Comparison of ENCODE assay signal across 17 mouse cellular contexts in the genomic region with DNA sequence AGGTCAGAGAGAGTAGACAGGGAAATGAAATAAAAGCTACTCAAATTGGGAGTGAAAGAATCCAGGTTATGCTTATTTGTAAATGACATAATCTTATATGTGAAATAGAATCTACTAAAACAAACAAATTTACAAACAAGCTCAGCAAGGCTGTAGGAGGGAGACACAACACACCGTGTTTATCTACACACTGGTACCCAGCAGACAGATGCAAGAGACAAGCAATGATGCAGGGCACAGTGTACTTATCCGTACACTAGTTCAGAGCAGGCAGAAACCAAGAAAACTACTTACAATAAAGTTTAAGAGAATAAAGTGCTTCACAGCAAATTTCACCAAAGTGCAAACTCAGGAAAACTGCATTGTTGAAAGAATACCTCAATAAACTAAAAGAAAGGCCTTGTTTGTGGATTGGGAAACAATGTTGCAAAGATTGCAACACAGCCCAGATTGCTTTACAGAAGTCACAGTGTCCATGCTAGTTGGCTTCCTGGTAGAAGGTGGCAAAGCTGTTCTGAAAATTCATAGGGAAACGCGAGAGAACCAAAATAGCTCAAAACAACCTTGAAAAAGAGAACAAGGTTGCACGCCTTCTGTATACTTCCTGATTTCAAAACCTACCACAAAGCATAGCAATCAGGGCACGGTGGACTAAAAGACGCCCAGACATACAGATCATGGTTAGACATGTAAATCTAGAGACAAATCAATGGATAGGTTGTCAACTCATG. TPM values are rescaled to one million over a fixed set of nuclear protein-coding genes. Genes with fewer than 3 reads are reported as not detected.
A peak's percentile ranks its signal among the peaks of the same experiment; 100 is the strongest.
DNase-seq lines count a peak whose midpoint lies in the region; ATAC-seq and TF ChIP-seq lines count a peak whose summit lies in the region.
"Had no signal": no experiment of that assay in that cellular context is flagged by ENCODE, and none has a peak within 500 bp of the region (broad histone marks: within the 10 kb centered on the region; RNA-seq: fewer than 3 reads in every experiment).

No protein-coding gene starts in this region.

- WGBS in liver, adult 2 months = 24% methylated on average over 7 of the region's 7 CpGs
- 56% methylated on average over 7 of the region's 7 CpGs for WGBS in liver, embryonic 11.5 days

- no peak for ATAC-seq in liver, embryonic 11.5 days (replicated peaks; ENCODE audit: low FRiP score)
- ATAC-seq: CD4-positive, CD25-positive, alpha-beta regulatory T cell, adult 4 months; intestine, postnatal 0 days had no signal

- TF ChIP-seq POLR2A in liver, adult 2 months (IDR thresholded peaks at IDR 0.05; ENCODE audit: extremely low read depth, insufficient read depth, low read length) = no peak

- DNase-seq in liver, adult 2 months (ENCODE audit: extremely low read depth, low read depth, low spot score) = peak; percentile 86
- DNase-seq in liver, embryonic 11.5 days (ENCODE audit: low spot score) = no peak
- peak; percentile 84 for DNase-seq in 416B (ENCODE audit: low read depth)
- DNase-seq in adipocyte (ENCODE audit: low spot score) = peak; percentile 64
- no peak for DNase-seq in left cerebral cortex, postnatal 25 days (ENCODE audit: low spot score in 2 of 2)
- DNase-seq in thymus, postnatal 10 days (ENCODE audit: low spot score in 2 of 2) = no peak
- DNase-seq: cerebellum, adult 11 months; cerebellum, postnatal 36 days; thymus, postnatal 36 days had no signal

- H3K4me2 ChIP-seq in liver, embryonic 11.5 days = no peak overlapping the region
- H3K4me2 ChIP-seq: embryonic facial prominence, embryonic 12.5 days; heart, embryonic 15.5 days; hindbrain, embryonic 12.5 days; limb, embryonic 12.5 days had no signal

- intact Hi-C loops in left cerebral cortex, postnatal 25 days (cut with DNase I) = no loop called here

- H3K4me3 ChIP-seq in liver, adult 2 months (ENCODE audit: insufficient read depth, low read depth, low read length) = no peak overlapping the region
- H3K4me3 ChIP-seq in liver, embryonic 11.5 days (ENCODE audit: low read depth, low read length) = no peak overlapping the region
- peak overlapping the region; percentile 70 for H3K4me3 ChIP-seq in megakaryocyte, embryonic 14.5 days (replicated peaks)
- H3K4me3 ChIP-seq: embryonic facial prominence, embryonic 12.5 days; heart, embryonic 15.5 days; hindbrain, embryonic 12.5 days; limb, embryonic 12.5 days; myocyte had no signal

- TF ChIP-seq CTCF in liver, adult 2 months (IDR thresholded peaks at IDR 0.05; ENCODE audit: low read depth, low read length) = no peak

- peak overlapping the region; percentile 48 for H3K27ac ChIP-seq in liver, adult 2 months (replicated peaks; ENCODE audit: insufficient read depth, low read depth, low read length)
- no peak overlapping the region for H3K27ac ChIP-seq in liver, embryonic 11.5 days (ENCODE audit: low read depth, low read length)
- H3K27ac ChIP-seq: embryonic facial prominence, embryonic 12.5 days; heart, embryonic 15.5 days; hindbrain, embryonic 12.5 days; limb, embryonic 12.5 days had no signal

- no peaks in the 10 kb centered on the region for H3K79me2 ChIP-seq in liver, adult 2 months (ENCODE audit: control insufficient read depth, insufficient read depth, low read length)

- H3K27me3 ChIP-seq in liver, adult 2 months (ENCODE audit: control insufficient read depth, insufficient read depth, low read length) = no peaks in the 10 kb centered on the region
- H3K27me3 ChIP-seq in liver, embryonic 11.5 days (replicated peaks; ENCODE audit: control insufficient read depth, insufficient read depth, low read length) = no peaks in the 10 kb centered on the region
- no peaks in the 10 kb centered on the region for H3K27me3 ChIP-seq in megakaryocyte, embryonic 14.5 days (replicated peaks)
- H3K27me3 ChIP-seq: embryonic facial prominence, embryonic 12.5 days; heart, embryonic 15.5 days; hindbrain, embryonic 12.5 days; limb, embryonic 12.5 days had no signal

- no peaks in the 10 kb centered on the region for H3K9me3 ChIP-seq in liver, embryonic 11.5 days (ENCODE audit: control insufficient read depth, low read length)
- H3K9me3 ChIP-seq in megakaryocyte, embryonic 14.5 days = no peaks in the 10 kb centered on the region
- H3K9me3 ChIP-seq: embryonic facial prominence, embryonic 12.5 days; heart, embryonic 15.5 days; hindbrain, embryonic 12.5 days; limb, embryonic 12.5 days had no signal

- H3K36me3 ChIP-seq in liver, adult 2 months (ENCODE audit: control insufficient read depth, insufficient read depth, low read length) = no peaks in the 10 kb centered on the region
- no peaks in the 10 kb centered on the region for H3K36me3 ChIP-seq in liver, embryonic 11.5 days (ENCODE audit: control insufficient read depth, insufficient read depth, low read length)
- no peaks in the 10 kb centered on the region for H3K36me3 ChIP-seq in megakaryocyte, embryonic 14.5 days (replicated peaks; ENCODE audit: low read length)
- H3K36me3 ChIP-seq: embryonic facial prominence, embryonic 12.5 days; heart, embryonic 15.5 days; hindbrain, embryonic 12.5 days; limb, embryonic 12.5 days had no signal

- H3K4me1 ChIP-seq in liver, adult 2 months (ENCODE audit: control insufficient read depth, insufficient read depth, low read length) = peaks cover 5% of the 10 kb centered on the region; the same call in 1 of the 2 replicates
- 0 out of 2 replicates have a peak, but pooled peaks cover 4% of the 10 kb centered on the region for H3K4me1 ChIP-seq in liver, embryonic 11.5 days (replicated peaks; ENCODE audit: control insufficient read depth, insufficient read depth, low read length)
- H3K4me1 ChIP-seq in megakaryocyte, embryonic 14.5 days = peaks cover 24% of the 10 kb centered on the region
- H3K4me1 ChIP-seq: embryonic facial prominence, embryonic 12.5 days; heart, embryonic 15.5 days; hindbrain, embryonic 12.5 days; limb, embryonic 12.5 days had no signal

- peak overlapping the region; percentile 35; the same call in 1 of the 2 replicates for H3K9ac ChIP-seq in liver, adult 2 months (ENCODE audit: low read depth, low read length)
- no peak overlapping the region for H3K9ac ChIP-seq in liver, embryonic 11.5 days (ENCODE audit: low read depth, low read length)
- H3K9ac ChIP-seq: embryonic facial prominence, embryonic 12.5 days; heart, embryonic 15.5 days; hindbrain, embryonic 12.5 days; limb, embryonic 12.5 days had no signal

RNA-seq across cellular contexts. Expression of gene Eif2a, which starts 17.4 kb away (rescaled TPM):
- 52.5 and 66.7 TPM in 2 replicates for total RNA-seq in liver, adult 2 months (2014; rRNA removed)
- polyA plus RNA-seq in liver, adult 2 months (2012; rRNA removed) = 5.4 and 5.7 TPM in 2 replicates
- polyA plus RNA-seq in liver, embryonic 11.5 days (2014; fragmentation: Nextera tagmentation; extraction: Ambion mirVana) = 66.1 and 71.3 TPM in 2 replicates
- polyA plus RNA-seq in megakaryocyte, embryonic 14.5 days (2012; ENCODE audit: insufficient read depth, low replicate concordance) = 0.65 and 3.2 TPM in 2 replicates
- 10 to 100 TPM; 40.8 to 42.2 TPM for total RNA-seq in left cerebral cortex, postnatal 25 days (2021)

RNA-seq across cellular contexts. Expression of gene Serp1, which starts 17.5 kb away (rescaled TPM):
- 165 and 177 TPM in 2 replicates for total RNA-seq in liver, adult 2 months (2014; rRNA removed)
- polyA plus RNA-seq in liver, adult 2 months (2012; rRNA removed) = 45.5 and 54.5 TPM in 2 replicates
- polyA plus RNA-seq in liver, embryonic 11.5 days (2014; fragmentation: Nextera tagmentation; extraction: Ambion mirVana) = 161 and 178 TPM in 2 replicates
- polyA plus RNA-seq in megakaryocyte, embryonic 14.5 days (2012; ENCODE audit: insufficient read depth, low replicate concordance) = 47.6 and 71.3 TPM in 2 replicates
- 10 to 100 TPM; 23.4 to 25.4 TPM for total RNA-seq in left cerebral cortex, postnatal 25 days (2021)

Comparison
In these comparisons a context has a peak if more than half of its experiments do, and no peak if none do; other contexts are left out.
1. DNase-seq: peak in liver, adult 2 months (single experiment), 416B (single experiment) and adipocyte (single experiment); none in liver, embryonic 11.5 days (single experiment), left cerebral cortex, postnatal 25 days (0 of 2) and thymus, postnatal 10 days (0 of 2).